Mouse (Mus musculus): ENCODE data around the gene Gm14296.
"Not testable (repeated sequence)": the region's sequence is repeated elsewhere in the genome, so short reads cannot be mapped to it uniquely, and the experiment has no call there.

The Gm14296 gene

DNA sequence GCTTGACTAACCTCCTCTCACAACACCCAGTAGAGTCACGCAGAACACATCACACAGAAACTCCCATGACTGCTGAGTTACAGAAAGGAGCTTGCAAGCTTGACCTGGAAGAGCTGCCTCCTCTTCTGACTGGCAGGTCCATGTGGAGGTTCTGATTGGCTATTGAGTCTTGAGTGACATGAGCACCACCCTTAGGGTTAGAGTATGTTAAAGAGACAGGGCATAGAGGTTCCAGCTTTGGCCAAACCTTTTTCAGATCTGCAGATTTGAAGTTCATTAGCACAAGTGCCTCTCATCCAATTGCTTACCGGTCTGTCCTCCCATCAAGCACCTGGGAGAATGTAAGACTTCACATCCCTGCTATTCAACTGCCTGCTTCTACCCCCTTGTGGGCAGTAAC is at the start of gene Gm14296:
Gene Gm14296, minus strand, starts transcription at position 101 of the 400 bp plus-strand sequence.
- not testable (repeated sequence) for TF ChIP-seq GATA4 (IDR thresholded peaks at IDR 0.05; ENCODE audit: insufficient replicate concordance, low read length)

Data from liver, adult (tissue).